Mouse (Mus musculus): ENCODE data around the gene Iffo2. TPM values are rescaled to one million over a fixed set of nuclear protein-coding genes. Genes with fewer than 3 reads are reported as not detected.
"Not testable (repeated sequence)": the region's sequence is repeated elsewhere in the genome, so short reads cannot be mapped to it uniquely, and the experiment has no call there.

The Iffo2 gene
- polyA plus RNA-seq (2016; fragmentation: Nextera tagmentation; extraction: Ambion mirVana) = 4.2 TPM in 2 replicates

DNA sequence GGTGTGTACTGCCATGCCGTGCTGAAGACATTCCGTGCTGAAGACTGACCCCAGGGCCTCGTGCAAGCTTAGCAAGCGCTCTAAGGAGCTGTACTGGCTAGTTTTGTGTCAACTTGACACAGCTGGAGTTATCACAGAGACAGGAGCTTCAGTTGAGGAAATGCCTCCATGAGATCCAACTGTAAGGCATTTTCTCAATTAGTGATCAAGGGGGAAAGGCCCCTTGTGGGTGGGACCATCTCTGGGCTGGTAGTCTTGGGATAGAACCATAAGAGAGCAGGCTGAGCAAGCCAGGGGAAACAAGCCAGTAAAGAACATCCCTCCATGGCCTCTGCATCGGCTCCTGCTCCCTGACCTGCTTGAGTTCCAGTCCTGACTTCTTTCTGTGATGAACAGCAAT lies at the start of gene Iffo2:
Gene Iffo2, plus strand, starts transcription at position 301 of the 400 bp plus-strand sequence.
- H3K4me1 ChIP-seq; H3K4me3 ChIP-seq; H3K27me3 ChIP-seq; H3K9me3 ChIP-seq; H3K4me2 ChIP-seq (replicated peaks); ATAC-seq (ENCODE audit: low FRiP score, low read depth); H3K36me3 ChIP-seq; H3K27ac ChIP-seq (replicated peaks); H3K9ac ChIP-seq (replicated peaks): not testable (repeated sequence)
- 89% methylated on average over 5 of the region's 5 CpGs for WGBS

DNA sequence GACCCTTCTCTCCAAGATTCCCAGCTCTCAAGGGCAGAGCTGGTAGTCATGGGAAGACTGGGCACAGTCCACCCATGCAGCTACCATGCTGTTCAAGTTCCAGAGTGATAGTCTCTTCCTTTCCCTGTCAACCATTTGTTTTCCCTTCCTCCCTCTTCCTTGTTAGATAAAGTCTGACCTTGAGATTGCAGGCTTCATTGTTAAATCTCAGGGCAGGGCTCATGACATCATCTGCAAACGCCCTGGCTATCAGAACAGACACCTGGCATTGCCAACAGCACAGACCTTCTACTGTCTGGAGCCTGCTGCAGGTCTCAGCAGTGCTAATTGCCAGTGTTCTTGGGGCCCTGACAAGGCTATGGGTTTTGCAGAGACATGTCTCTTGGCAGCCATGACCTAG lies 48.9 kb upstream of the Iffo2 start:
- no peak overlapping the region for H3K4me2 ChIP-seq (replicated peaks)
- H3K4me3 ChIP-seq = no peak overlapping the region
- H3K27ac ChIP-seq (replicated peaks) = no peak overlapping the region
- no peaks in the 10 kb centered on the region for H3K27me3 ChIP-seq
- 88% methylated on average over 1 of the region's 1 CpGs for WGBS
- no peaks in the 10 kb centered on the region for H3K4me1 ChIP-seq
- no peaks in the 10 kb centered on the region for H3K9me3 ChIP-seq
- H3K9ac ChIP-seq (replicated peaks) = no peak overlapping the region
- no peak for ATAC-seq (ENCODE audit: low FRiP score, low read depth)
- H3K36me3 ChIP-seq = peaks cover 99% of the 10 kb centered on the region

DNA sequence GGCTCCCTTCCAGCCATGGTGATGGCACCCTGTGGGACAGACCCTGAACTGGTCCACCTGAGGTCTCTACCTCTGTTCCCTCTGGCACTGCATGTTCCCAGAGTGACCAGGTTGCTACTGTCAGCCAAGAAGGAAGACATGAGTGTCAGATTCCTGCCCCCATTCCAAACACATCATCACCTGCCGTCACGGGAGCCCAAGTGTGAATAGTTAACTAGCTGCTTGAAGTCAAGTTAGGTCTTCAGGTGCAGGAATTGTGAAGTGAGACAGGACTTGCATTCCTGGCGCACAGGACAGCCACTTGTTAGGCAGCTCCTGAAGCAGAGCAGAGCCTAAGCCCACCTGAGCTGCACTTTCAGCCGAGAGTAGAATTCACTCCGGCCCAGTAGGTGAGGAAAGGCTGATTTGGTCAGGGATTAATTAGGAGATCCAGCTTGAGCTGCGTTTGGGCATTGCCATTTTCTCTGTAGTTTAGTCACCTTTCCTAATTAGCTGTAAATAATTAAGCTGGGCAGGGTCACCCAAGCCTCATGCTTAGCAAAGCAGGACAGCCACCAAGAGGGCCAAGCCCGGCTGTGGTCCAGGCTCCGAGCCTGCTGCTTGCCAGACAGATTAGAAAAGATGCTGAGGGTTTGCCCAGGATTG lies 46.8 kb upstream of the Iffo2 start:
- H3K9ac ChIP-seq (replicated peaks) = no peak overlapping the region
- H3K4me2 ChIP-seq (replicated peaks) = no peak overlapping the region
- no peak overlapping the region for H3K27ac ChIP-seq (replicated peaks)
- no peaks in the 10 kb centered on the region for H3K9me3 ChIP-seq
- no peaks in the 10 kb centered on the region for H3K27me3 ChIP-seq
- no peak overlapping the region for H3K4me3 ChIP-seq
- no peak for ATAC-seq (ENCODE audit: low FRiP score, low read depth)
- 88% methylated on average over 8 of the region's 8 CpGs for WGBS
- H3K4me1 ChIP-seq = peaks cover 8% of the 10 kb centered on the region
- H3K36me3 ChIP-seq = peaks cover 99% of the 10 kb centered on the region

DNA sequence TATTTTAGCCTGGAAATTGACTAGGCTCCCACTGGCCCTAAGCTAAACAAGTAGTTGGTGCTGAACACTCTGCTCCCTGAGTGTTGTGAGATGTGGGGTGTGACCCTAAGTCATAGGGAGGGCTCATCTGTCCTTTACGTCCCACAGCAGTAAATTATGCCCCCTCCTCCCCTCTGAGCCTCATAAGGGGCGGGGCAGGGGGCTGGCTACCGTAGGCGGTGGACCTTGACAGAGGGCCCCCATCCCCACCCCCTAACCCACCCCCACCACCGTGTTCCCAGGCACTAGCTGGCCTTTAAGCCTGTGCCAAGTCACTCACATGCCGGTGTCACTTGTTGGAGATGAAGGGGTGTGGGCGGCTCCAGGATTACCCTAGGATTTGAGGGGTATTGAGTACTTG lies 45.9 kb upstream of the Iffo2 start:
- Histone ChIP-seq H3K27ac (replicated peaks) (no peak overlapping the region), H3K36me3 (peaks cover 99% of the 10 kb centered on the region), H3K9ac (replicated peaks) (no peak overlapping the region), H3K9me3 (no peaks in the 10 kb centered on the region), H3K4me1 (peaks cover 8% of the 10 kb centered on the region), H3K27me3 (no peaks in the 10 kb centered on the region), H3K4me2 (replicated peaks) (no peak overlapping the region), H3K4me3 (no peak overlapping the region)
- no peak for ATAC-seq (ENCODE audit: low FRiP score, low read depth)
- WGBS = 82% methylated on average over 7 of the region's 7 CpGs

DNA sequence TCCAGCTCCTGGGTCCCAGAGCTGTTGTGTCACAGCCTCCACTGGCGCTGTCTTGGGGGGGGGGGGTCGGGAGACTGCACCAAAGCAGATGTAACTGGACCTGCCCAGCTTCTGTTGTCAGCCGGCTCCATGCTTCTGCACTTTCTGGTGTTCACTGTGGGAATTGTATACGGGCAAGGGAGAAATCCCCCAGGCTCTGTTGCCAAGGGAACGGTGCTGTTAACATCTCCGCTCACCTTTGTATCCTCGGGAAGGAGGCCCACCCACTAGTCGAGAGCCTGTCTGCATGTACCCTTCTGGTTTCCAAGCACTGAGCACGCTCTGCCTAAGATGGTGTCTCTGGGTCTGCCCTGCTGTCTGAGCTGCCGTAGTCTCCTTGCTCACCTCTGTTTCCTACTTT lies 43.3 kb upstream of the Iffo2 start:
- peaks cover 95% of the 10 kb centered on the region for H3K36me3 ChIP-seq
- 56% methylated on average over 10 of the region's 10 CpGs for WGBS
- H3K9me3 ChIP-seq = no peaks in the 10 kb centered on the region
- H3K27me3 ChIP-seq = no peaks in the 10 kb centered on the region
- no peak overlapping the region for H3K27ac ChIP-seq (replicated peaks)
- no peak for ATAC-seq (ENCODE audit: low FRiP score, low read depth)
- H3K4me3 ChIP-seq = no peak overlapping the region
- no peak overlapping the region for H3K4me2 ChIP-seq (replicated peaks)
- H3K4me1 ChIP-seq = peaks cover 8% of the 10 kb centered on the region
- no peak overlapping the region for H3K9ac ChIP-seq (replicated peaks)

DNA sequence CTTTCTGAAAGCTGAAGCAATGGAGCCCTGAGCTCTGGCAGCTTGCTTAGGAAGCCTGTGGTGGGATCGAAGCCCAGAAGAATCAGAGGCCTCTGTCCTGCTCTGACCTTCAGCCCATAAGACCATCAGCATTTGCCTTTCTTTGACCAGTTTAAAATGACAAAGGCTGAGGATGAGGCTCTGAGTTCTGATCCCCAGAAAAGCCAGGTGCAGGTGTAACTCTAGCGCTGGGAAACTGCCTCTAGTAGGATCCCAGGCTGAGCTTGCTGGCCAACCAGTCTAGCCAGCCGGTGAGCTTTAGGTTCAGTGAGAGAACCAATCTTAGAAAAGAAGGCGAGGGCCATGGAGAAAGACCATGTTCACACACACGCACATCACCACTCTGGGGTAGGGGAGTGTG lies 42.0 kb upstream of the Iffo2 start:
- WGBS = 90% methylated on average over 5 of the region's 5 CpGs
- H3K9me3 ChIP-seq = no peaks in the 10 kb centered on the region
- peaks cover 82% of the 10 kb centered on the region for H3K36me3 ChIP-seq
- no peak for ATAC-seq (ENCODE audit: low FRiP score, low read depth)
- H3K9ac ChIP-seq (replicated peaks) = no peak overlapping the region
- H3K4me3 ChIP-seq = no peak overlapping the region
- H3K27ac ChIP-seq (replicated peaks) = no peak overlapping the region
- H3K27me3 ChIP-seq = no peaks in the 10 kb centered on the region
- H3K4me1 ChIP-seq = peaks cover 8% of the 10 kb centered on the region
- H3K4me2 ChIP-seq (replicated peaks) = no peak overlapping the region

DNA sequence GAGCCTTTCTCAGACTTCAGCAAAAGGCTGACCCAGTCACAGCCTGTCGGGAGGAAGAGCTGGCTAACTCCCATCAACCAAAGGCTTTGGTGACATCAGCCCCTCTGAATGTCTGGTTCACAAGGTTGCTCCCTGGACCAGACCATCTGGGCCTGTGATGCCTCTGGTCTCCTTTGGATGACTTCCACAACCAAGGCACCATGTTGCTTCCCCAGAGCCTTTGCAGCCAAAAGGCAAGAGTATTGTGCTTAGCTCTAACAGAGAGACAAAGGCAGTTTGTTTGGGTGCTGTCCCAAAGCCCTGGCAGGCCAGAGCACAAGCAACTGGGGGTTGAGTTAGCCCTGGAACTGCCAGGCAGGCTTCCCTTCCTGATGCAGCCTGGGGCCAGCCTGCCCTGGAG lies 40.4 kb upstream of the Iffo2 start:
- Histone ChIP-seq H3K4me1 (peaks cover 8% of the 10 kb centered on the region), H3K9ac (replicated peaks) (no peak overlapping the region), H3K9me3 (no peaks in the 10 kb centered on the region), H3K4me3 (no peak overlapping the region), H3K4me2 (replicated peaks) (no peak overlapping the region), H3K27ac (replicated peaks) (no peak overlapping the region), H3K27me3 (no peaks in the 10 kb centered on the region), H3K36me3 (peaks cover 66% of the 10 kb centered on the region)
- WGBS = 88% methylated on average over 1 of the region's 1 CpGs
- no peak for ATAC-seq (ENCODE audit: low FRiP score, low read depth)

DNA sequence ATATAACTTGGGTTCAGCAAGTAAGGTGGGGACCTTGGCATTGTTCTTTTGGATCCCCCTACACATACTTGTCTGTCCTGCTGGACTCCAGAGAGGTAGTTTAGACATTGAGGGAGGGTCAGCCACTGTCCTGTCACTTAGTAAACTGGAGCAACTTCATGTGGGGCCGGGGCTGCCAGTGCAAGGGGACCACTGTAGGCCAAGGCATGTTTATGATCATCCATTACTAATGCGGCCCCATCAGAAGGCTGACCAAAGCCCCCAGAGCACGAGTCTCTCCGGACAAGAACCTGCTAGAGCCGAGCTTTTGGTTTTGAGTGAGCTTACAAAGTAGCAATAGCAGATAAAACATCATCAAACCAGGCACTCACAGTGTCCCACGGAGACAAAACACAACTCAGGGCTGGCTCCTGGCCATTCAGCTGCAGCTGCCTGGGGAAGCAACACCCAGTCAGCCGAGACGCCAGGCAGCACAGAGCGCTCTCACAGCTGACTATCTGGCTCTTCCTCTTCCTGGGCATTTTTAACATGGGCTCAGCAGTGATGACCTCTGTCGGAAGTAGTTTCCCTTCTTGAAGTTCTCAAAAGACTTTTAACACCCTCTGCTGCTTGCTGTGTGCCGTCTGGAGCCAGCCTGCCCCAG lies 39.8 kb upstream of the Iffo2 start:
- Histone ChIP-seq H3K4me3 (no peak overlapping the region), H3K4me1 (peaks cover 8% of the 10 kb centered on the region), H3K27me3 (no peaks in the 10 kb centered on the region), H3K9ac (replicated peaks) (no peak overlapping the region), H3K27ac (replicated peaks) (no peak overlapping the region), H3K4me2 (replicated peaks) (no peak overlapping the region), H3K9me3 (no peaks in the 10 kb centered on the region), H3K36me3 (peaks cover 60% of the 10 kb centered on the region)
- 87% methylated on average over 11 of the region's 11 CpGs for whole genome bisulfite sequencing
- no peak for ATAC-seq (ENCODE audit: low FRiP score, low read depth)

DNA sequence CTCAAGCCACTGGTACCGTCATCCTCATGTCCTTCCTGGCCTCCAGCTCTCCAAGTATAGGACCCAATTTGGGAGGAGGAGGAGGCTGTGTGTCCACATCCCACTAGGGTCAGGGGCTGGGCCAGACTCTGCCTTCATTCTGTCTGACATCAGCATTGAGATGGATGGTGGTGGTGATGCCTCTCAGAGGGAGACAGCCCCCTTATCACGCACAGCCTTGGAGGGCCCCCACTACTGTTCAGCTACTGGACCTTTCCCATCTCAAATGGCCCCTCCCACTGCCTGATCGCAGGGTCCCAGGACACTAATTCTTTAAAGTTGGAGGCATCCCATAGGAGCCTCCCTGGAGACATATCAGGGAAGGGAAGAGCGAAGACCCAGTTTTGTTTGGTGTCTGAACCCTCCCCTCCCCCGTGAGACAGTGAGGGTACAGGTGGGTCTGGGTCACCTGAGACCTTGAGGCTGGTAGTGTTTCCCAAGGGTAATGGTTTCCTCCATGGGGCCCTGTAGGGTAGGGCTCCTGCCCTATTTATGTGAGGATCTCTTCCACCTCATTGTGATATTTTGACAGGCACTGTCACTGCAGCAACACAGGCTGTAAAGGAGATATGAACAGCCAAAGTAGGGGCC lies 38.7 kb upstream of the Iffo2 start:
- Histone ChIP-seq H3K4me3 (no peak overlapping the region), H3K27me3 (no peaks in the 10 kb centered on the region), H3K4me2 (replicated peaks) (no peak overlapping the region), H3K9me3 (no peaks in the 10 kb centered on the region), H3K36me3 (peaks cover 50% of the 10 kb centered on the region), H3K27ac (replicated peaks) (no peak overlapping the region), H3K9ac (replicated peaks) (no peak overlapping the region), H3K4me1 (peaks cover 7% of the 10 kb centered on the region)
- ATAC-seq (ENCODE audit: low FRiP score, low read depth) = no peak
- 94% methylated on average over 5 of the region's 5 CpGs for WGBS

DNA sequence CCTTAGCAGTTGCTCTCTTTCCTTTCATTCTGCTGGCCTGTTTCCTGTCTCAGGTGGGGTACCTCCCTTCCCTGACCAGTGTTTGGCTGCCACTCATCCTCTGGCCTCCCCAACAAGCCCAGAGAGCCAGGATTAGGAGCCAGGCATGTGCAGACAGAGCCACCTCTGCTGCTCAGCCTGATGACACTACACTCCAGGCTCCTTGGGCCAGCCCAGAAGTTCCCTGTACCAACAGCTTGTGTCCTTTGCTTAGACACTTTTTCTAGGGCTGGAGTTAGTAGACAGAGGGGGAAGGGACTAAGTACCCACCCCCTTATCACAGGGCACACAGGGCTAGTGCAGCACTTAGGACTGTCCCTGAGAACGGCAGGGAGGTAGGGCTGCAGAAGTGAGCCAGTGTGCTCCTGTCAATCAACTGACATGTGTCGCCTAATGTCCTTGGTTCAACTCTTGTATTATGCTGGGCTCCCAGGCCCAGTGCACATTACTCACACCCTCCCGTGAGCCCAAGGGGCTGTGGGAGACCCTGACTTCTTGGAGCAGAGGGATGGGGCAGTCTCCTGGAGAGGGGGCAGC lies 38.0 kb upstream of the Iffo2 start:
- H3K36me3 ChIP-seq = peaks cover 43% of the 10 kb centered on the region
- no peak for ATAC-seq (ENCODE audit: low FRiP score, low read depth)
- H3K4me3 ChIP-seq = no peak overlapping the region
- no peak overlapping the region for H3K4me2 ChIP-seq (replicated peaks)
- peaks cover under 1% of the 10 kb centered on the region; the same call in 1 of the 2 replicates for H3K4me1 ChIP-seq
- no peak overlapping the region for H3K27ac ChIP-seq (replicated peaks)
- no peaks in the 10 kb centered on the region for H3K9me3 ChIP-seq
- no peaks in the 10 kb centered on the region for H3K27me3 ChIP-seq
- 60% methylated on average over 3 of the region's 3 CpGs for WGBS
- H3K9ac ChIP-seq (replicated peaks) = no peak overlapping the region

DNA sequence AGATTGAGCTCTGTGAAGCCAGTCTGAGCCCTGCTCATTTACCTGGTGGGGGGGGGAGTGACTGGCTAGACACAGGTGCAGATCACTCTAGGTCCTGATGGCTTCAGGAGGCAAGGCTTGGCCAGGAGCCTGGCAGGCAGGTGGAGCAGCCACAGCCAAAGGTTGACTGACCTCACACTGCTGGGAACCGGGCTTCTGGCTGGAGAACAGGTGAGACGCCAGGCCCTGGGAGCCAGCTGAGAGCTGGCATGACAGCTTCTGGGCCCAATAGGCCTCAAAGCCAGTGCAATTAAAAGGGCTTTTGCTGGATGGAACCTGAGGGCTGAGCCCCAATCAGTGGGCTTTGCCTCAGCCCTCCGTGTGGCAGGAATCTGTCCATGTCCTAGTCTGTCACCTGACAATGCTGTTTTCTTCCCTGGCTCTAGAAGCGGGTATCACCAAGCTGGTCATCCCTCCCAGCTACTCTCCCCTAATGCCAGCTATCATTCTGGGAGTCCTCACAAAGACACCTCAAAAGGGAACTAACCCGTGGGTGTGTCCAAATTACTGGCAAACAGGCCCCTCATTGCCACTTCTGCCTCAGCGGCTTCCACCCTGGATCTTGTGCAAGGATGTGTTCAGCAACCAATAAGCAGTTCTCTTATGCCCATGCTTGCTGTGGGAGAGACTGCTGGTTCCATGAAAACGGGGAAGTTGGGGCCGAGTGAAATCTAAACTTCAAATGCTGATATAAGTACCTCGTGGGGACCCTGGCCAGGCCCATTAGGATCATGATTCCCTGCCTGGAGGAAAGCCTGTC lies 36.9 kb upstream of the Iffo2 start:
- peaks cover 33% of the 10 kb centered on the region for H3K36me3 ChIP-seq
- no peak for ATAC-seq (ENCODE audit: low FRiP score, low read depth)
- no peaks in the 10 kb centered on the region for H3K9me3 ChIP-seq
- H3K4me2 ChIP-seq (replicated peaks) = no peak overlapping the region
- no peak overlapping the region for H3K4me3 ChIP-seq
- no peaks in the 10 kb centered on the region for H3K27me3 ChIP-seq
- H3K9ac ChIP-seq (replicated peaks) = no peak overlapping the region
- 82% methylated on average over 9 of the region's 9 CpGs for WGBS
- H3K27ac ChIP-seq (replicated peaks) = no peak overlapping the region
- peaks cover 5% of the 10 kb centered on the region for H3K4me1 ChIP-seq

DNA sequence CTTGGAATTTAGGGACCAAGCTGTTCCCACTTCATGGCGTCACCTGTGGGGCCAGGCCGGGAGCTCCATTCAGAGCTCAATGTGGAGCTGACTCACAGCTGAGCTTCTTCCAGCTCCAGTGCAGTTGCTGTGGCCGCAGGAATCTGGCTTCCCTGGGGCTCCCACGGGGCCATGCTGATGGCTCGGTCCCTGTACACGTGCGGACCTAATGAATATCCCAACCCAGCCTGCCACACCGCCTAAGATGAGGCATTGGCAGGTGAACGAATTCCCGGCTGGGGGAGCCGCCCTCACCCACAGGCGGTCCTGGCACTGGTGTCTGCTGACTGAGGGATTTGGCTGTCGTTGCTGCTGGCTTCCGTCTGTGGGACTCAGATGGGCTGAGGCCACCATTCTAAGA lies 29.5 kb upstream of the Iffo2 start:
- Histone ChIP-seq H3K4me3 (no peak overlapping the region), H3K36me3 (no peaks in the 10 kb centered on the region), H3K9ac (replicated peaks) (no peak overlapping the region), H3K27ac (replicated peaks) (no peak overlapping the region), H3K4me2 (replicated peaks) (no peak overlapping the region), H3K27me3 (no peaks in the 10 kb centered on the region), H3K9me3 (no peaks in the 10 kb centered on the region; the same call in 1 of the 2 replicates), H3K4me1 (peaks cover 5% of the 10 kb centered on the region)
- ATAC-seq (ENCODE audit: low FRiP score, low read depth) = no peak
- 76% methylated on average over 14 of the region's 14 CpGs for WGBS
